In genomic region chr4:7196570-7196969, GRCm38 (mm10) we compare ENCODE assay signal across 25 mouse cellular contexts.
DNase-seq lines count a peak whose midpoint lies in the region; ATAC-seq and TF ChIP-seq lines count a peak whose summit lies in the region.
"Had no signal": no experiment of that assay in that cellular context is flagged by ENCODE, and none has a peak within 500 bp of the region (broad histone marks: within the 10 kb centered on the region; RNA-seq: fewer than 3 reads in every experiment).

No protein-coding gene starts in this region.

- H3K9me3 ChIP-seq in kidney, postnatal 0 days (replicated peaks; ENCODE audit: low read length): no peaks in the 10 kb centered on the region
- no peaks in the 10 kb centered on the region for H3K9me3 ChIP-seq in liver, postnatal 0 days (ENCODE audit: low read length)
- H3K9me3 ChIP-seq in lung, embryonic 16.5 days (ENCODE audit: control insufficient read depth, low read length): no peaks in the 10 kb centered on the region
- H3K9me3 ChIP-seq in lung, postnatal 0 days (ENCODE audit: low read length): no peaks in the 10 kb centered on the region
- H3K9me3 ChIP-seq in heart, embryonic 10.5 days: no peaks in the 10 kb centered on the region
- H3K9me3 ChIP-seq: embryonic facial prominence, embryonic 10.5 days; embryonic facial prominence, embryonic 12.5 days; forebrain, embryonic 13.5 days; forebrain, embryonic 15.5 days; G1E had no signal

- 46% methylated on average over 3 of the region's 3 CpGs for WGBS in kidney, postnatal 0 days
- whole genome bisulfite sequencing in liver, postnatal 0 days (ENCODE audit: insufficient replicate concordance): 48% methylated on average over 3 of the region's 3 CpGs
- 36% methylated on average over 3 of the region's 3 CpGs for WGBS in lung, embryonic 16.5 days
- WGBS in lung, postnatal 0 days: 34% methylated on average over 3 of the region's 3 CpGs
- 80% methylated on average over 3 of the region's 3 CpGs for WGBS in heart, embryonic 10.5 days

- no peak overlapping the region for H3K9ac ChIP-seq in kidney, postnatal 0 days (ENCODE audit: low read depth, low read length)
- H3K9ac ChIP-seq in liver, postnatal 0 days (replicated peaks): no peak overlapping the region
- no peak overlapping the region for H3K9ac ChIP-seq in lung, embryonic 16.5 days (ENCODE audit: low read length)
- no peak overlapping the region for H3K9ac ChIP-seq in lung, postnatal 0 days (replicated peaks; ENCODE audit: low read depth)
- H3K9ac ChIP-seq: embryonic facial prominence, embryonic 12.5 days; forebrain, embryonic 13.5 days; forebrain, embryonic 15.5 days had no signal

- peak; percentile 4 for DNase-seq in kidney, postnatal 0 days (ENCODE audit: low spot score)
- no peak for DNase-seq in kidney, postnatal 14 days
- DNase-seq in liver, postnatal 0 days: no peak
- no peak for DNase-seq in liver
- DNase-seq in lung, postnatal 0 days (ENCODE audit: low spot score): no peak
- DNase-seq in heart, embryonic 10.5 days (ENCODE audit: low spot score): no peak
- DNase-seq: adrenal gland, adult 8-10 months; adrenal gland, postnatal 14 days; adrenal gland, postnatal 36 days; B cell, adult 2 months; cerebellum, adult 11-12 months; cerebellum, adult 2 months; cerebellum, adult 9-10 months; cerebellum, postnatal 10 days; cerebellum, postnatal 25 days had no signal

- no peaks in the 10 kb centered on the region for H3K36me3 ChIP-seq in kidney, postnatal 0 days (ENCODE audit: insufficient read depth, low read length)
- H3K36me3 ChIP-seq in liver, postnatal 0 days (replicated peaks; ENCODE audit: insufficient read depth, low read length): no peaks in the 10 kb centered on the region
- no peaks in the 10 kb centered on the region for H3K36me3 ChIP-seq in lung, embryonic 16.5 days (ENCODE audit: control insufficient read depth, insufficient read depth, low read length)
- no peaks in the 10 kb centered on the region for H3K36me3 ChIP-seq in lung, postnatal 0 days (ENCODE audit: insufficient read depth, low read length)
- no peaks in the 10 kb centered on the region for H3K36me3 ChIP-seq in heart, embryonic 10.5 days
- H3K36me3 ChIP-seq: embryonic facial prominence, embryonic 10.5 days; embryonic facial prominence, embryonic 12.5 days; forebrain, embryonic 15.5 days; G1E had no signal

- no peak for TF ChIP-seq CTCF in kidney, postnatal 0 days (IDR thresholded peaks at IDR 0.05; ENCODE audit: low read depth)
- no peak for TF ChIP-seq CTCF in liver, postnatal 0 days (IDR thresholded peaks at IDR 0.05; ENCODE audit: low read depth)
- no peak for TF ChIP-seq CTCF in lung, postnatal 0 days (IDR thresholded peaks at IDR 0.05)

- H3K4me2 ChIP-seq in kidney, postnatal 0 days (ENCODE audit: low read length): no peak overlapping the region
- no peak overlapping the region for H3K4me2 ChIP-seq in liver, postnatal 0 days (ENCODE audit: low read depth, low read length)
- no peak overlapping the region for H3K4me2 ChIP-seq in lung, embryonic 16.5 days (ENCODE audit: low read depth, low read length)
- H3K4me2 ChIP-seq in lung, postnatal 0 days (replicated peaks; ENCODE audit: low read depth, low read length): no peak overlapping the region
- H3K4me2 ChIP-seq: embryonic facial prominence, embryonic 12.5 days; forebrain, embryonic 13.5 days; forebrain, embryonic 15.5 days had no signal

- H3K27me3 ChIP-seq in kidney, postnatal 0 days (ENCODE audit: insufficient read depth, low read length): no peaks in the 10 kb centered on the region
- no peaks in the 10 kb centered on the region for H3K27me3 ChIP-seq in liver, postnatal 0 days (ENCODE audit: insufficient read depth, low read length)
- H3K27me3 ChIP-seq in lung, embryonic 16.5 days (ENCODE audit: control insufficient read depth, insufficient read depth, low read depth, low read length): no peaks in the 10 kb centered on the region
- no peaks in the 10 kb centered on the region for H3K27me3 ChIP-seq in lung, postnatal 0 days (replicated peaks; ENCODE audit: insufficient read depth, low read length)
- H3K27me3 ChIP-seq in heart, embryonic 10.5 days (ENCODE audit: insufficient read depth, poor library complexity, severe bottlenecking): no peaks in the 10 kb centered on the region
- H3K27me3 ChIP-seq: CH12.LX; embryonic facial prominence, embryonic 12.5 days; forebrain, embryonic 13.5 days; forebrain, embryonic 15.5 days; Patski had no signal

- no peak overlapping the region for H3K27ac ChIP-seq in kidney, postnatal 0 days
- H3K27ac ChIP-seq in liver, postnatal 0 days (ENCODE audit: low read depth): no peak overlapping the region
- no peak overlapping the region for H3K27ac ChIP-seq in lung, embryonic 16.5 days (ENCODE audit: low read length)
- no peak overlapping the region for H3K27ac ChIP-seq in lung, postnatal 0 days (ENCODE audit: low read length)
- H3K27ac ChIP-seq in heart, embryonic 10.5 days: no peak overlapping the region
- H3K27ac ChIP-seq: embryonic facial prominence, embryonic 10.5 days; embryonic facial prominence, embryonic 12.5 days; forebrain, embryonic 13.5 days; forebrain, embryonic 15.5 days had no signal

- H3K4me1 ChIP-seq in kidney, postnatal 0 days (replicated peaks; ENCODE audit: insufficient read depth, low read length): no peaks in the 10 kb centered on the region
- H3K4me1 ChIP-seq in liver, postnatal 0 days (ENCODE audit: insufficient read depth): no peaks in the 10 kb centered on the region
- H3K4me1 ChIP-seq in lung, embryonic 16.5 days (replicated peaks; ENCODE audit: control insufficient read depth, insufficient read depth, low read length): no peaks in the 10 kb centered on the region
- no peaks in the 10 kb centered on the region for H3K4me1 ChIP-seq in lung, postnatal 0 days (ENCODE audit: insufficient read depth, low read depth, low read length)
- H3K4me1 ChIP-seq in heart, embryonic 10.5 days: no peaks in the 10 kb centered on the region
- H3K4me1 ChIP-seq: embryonic facial prominence, embryonic 12.5 days; forebrain, embryonic 13.5 days had no signal

- ATAC-seq in kidney, postnatal 0 days (replicated peaks; ENCODE audit: low FRiP score, low read depth): no peak
- peak; percentile 89 for ATAC-seq in liver, postnatal 0 days
- 0 out of 2 replicates have a peak, but pooled peaks have one; percentile 52 for ATAC-seq in lung, embryonic 16.5 days (ENCODE audit: low read depth)
- no peak; the same call in 1 of the 2 replicates for ATAC-seq in lung, postnatal 0 days
- ATAC-seq: activated CD4-positive, CD25-positive, alpha-beta regulatory T cell, adult 4 months; CD4-positive, CD25-positive, alpha-beta regulatory T cell, adult 4 months; forebrain, embryonic 13.5 days; forebrain, embryonic 15.5 days; Patski had no signal

- TF ChIP-seq EP300 in liver, postnatal 0 days (IDR thresholded peaks at IDR 0.05; ENCODE audit: low read depth): peak; percentile 52; the same call in 1 of the 2 replicates
- no peak for TF ChIP-seq EP300 in lung, postnatal 0 days (IDR thresholded peaks at IDR 0.05)

- H3K4me3 ChIP-seq in kidney, postnatal 0 days (replicated peaks; ENCODE audit: low read depth, low read length): no peak overlapping the region
- H3K4me3 ChIP-seq in liver, postnatal 0 days (ENCODE audit: low read depth, low read length): no peak overlapping the region
- no peak overlapping the region for H3K4me3 ChIP-seq in lung, embryonic 16.5 days (ENCODE audit: low read length)
- H3K4me3 ChIP-seq in lung, postnatal 0 days (ENCODE audit: low read depth, low read length): no peak overlapping the region
- H3K4me3 ChIP-seq in heart, embryonic 10.5 days: no peak overlapping the region
- H3K4me3 ChIP-seq: embryonic facial prominence, embryonic 10.5 days; embryonic facial prominence, embryonic 12.5 days; forebrain, embryonic 13.5 days; forebrain, embryonic 15.5 days had no signal

Comparison
In these comparisons a context has a peak if more than half of its experiments do, and no peak if none do; other contexts are left out.
1. ATAC-seq: peak in liver, postnatal 0 days (single experiment) and lung, embryonic 16.5 days (single experiment); none in kidney, postnatal 0 days (single experiment) and lung, postnatal 0 days (single experiment).